Mouse (Mus musculus) olfactory bulb, adult 2 months (tissue): ENCODE measurements around the gene Selenow.

Experiments
- CTCF ChIP-seq: fragments of 200-500 bp; IDR thresholded peaks from 2 replicates; pipeline ENCODE4 v1.5.1; 2012; ENCODE audit warnings: low read depth, mild to moderate bottlenecking, low read length, moderate library complexity; ENCODE audit not compliant: insufficient read depth
- POLR2A ChIP-seq: fragments of 200-500 bp; IDR thresholded peaks from 2 replicates; pipeline ENCODE4 v1.6.1; 2012; ENCODE audit warnings: mild to moderate bottlenecking, low read depth, low read length, moderate library complexity; ENCODE audit not compliant: insufficient read depth

DNA sequence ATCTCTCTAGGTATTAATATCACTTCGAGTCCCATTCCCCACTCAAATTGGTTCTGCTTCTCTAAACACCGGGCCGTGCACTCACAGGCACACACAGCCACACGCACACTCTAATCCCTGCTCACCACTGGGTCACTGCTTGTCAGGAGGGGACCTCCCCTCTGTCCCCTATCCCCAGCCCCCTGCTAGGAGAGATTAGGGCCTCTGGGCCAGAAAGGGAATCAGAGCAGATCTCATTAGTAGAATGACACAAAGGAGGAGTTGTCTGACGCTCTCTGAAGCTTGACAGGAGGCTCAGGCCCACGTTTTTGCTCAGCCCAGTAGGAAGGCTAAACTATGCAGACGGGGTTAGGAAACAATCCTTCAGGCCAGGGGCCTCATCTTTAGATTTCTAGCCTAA is 40.8 kb downstream of the Selenow start:
- TF ChIP-seq CTCF (no peak), POLR2A (no peak)
